Mouse (Mus musculus) ES-CJ7 (cell line): ENCODE measurements at regions not wholly inside any gene's neighbourhood (a gene's known extent, or its start where the extent isn't known, plus 50 kb on each side); places are given as distances from the start of the nearest gene placed in this dataset.

Source experiments
- DNase-seq: peaks from one replicate; pipeline ENCODE4 v3.0.0; 2011; ENCODE audit warnings: low read depth, low spot score

DNA sequence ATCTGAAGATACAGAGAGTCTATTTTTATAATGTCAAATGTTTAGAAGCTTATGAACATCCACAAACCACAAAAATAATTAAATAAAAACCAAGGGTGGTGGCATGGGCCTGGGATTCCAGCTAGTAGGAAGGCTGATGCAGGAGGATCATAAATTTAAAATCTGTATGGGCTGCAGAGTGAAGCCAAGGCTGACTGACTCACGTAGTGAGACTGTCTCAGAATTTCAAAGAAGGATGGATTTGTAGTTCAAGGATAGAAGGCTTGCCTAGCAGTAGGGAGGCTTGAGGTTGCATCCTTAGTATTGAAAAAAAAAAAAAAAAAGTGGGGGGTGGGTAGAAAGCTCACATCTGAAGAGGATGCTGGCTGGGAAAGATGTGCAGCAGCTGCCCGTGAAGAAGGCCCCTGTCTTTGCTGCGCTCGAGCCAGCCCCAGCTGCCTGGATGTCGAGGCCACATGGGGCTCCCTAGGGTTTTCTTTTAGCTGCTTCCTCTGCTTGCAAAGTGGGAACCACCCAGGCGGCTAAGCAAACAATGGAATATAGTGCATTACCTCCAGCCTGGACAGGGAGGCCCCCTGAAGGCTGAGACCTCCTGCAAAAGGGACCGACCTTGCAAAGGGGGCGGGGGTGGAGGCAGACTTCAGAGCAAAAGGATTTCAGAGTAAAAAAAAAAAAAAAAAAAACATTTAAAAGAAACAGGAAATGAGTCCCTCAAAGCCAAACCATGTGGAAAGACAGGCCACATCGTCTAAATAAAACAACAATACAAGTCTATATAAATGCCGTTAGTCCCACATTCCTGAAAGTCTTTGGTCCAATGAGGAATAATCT lies 101.3 kb downstream of the Tmco5 start:
- DNase-seq, result peak; percentile 91

- peak; percentile 62 for DNase-seq
Measured at GRCm38 (mm10) chr2:116980692-116981091, 102.2 kb downstream of the Tmco5 start.

- DNase-seq, result no peak
Measured at GRCm38 (mm10) chr2:116983351-116983750, 104.9 kb downstream of the Tmco5 start.

DNA sequence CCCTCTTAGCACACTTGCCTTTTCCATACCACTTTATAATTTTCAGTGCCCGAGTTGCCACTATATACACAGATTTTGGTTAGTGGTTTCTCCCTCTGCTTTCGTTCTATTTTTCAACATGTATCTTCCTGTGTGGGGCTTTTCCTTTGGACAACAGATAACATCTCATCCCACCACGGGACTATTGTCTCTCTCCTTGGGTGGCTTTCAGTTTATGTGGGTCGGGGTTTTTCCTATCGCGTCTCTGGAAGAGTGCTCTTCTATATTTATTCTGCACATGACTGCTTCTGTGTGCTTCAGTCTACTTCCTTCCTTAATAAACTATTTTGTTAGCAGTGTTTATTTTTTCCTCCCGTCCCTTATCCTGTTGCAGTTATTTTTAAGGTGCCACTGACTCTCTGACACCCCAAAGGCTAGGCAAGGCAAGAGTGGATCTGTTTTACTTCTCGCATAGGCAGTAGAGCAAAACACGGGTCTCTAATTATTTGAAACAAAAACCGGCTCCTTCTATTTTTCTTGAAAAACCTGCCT lies 105.4 kb downstream of the Tmco5 start:
- DNase-seq, result no peak

DNA sequence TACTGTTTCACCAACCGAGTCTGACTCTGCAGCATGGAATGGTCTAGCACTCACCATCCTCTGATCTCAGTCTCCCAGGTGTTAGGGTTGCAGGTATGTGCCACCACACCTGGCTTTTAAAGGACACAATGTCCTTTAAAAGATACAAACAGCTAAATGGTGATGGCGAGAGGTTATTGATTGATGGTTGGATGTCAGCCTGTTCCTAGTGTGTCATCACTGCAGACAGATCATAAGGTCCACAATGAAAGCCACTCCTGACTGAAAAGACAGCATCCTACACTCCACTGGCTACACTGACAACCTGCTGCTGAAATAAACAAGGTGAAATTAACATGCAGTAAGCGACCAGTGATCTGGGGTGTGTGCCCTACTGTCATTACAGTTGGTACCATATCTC lies 106.1 kb downstream of the Tmco5 start:
- DNase-seq, result no peak

DNA sequence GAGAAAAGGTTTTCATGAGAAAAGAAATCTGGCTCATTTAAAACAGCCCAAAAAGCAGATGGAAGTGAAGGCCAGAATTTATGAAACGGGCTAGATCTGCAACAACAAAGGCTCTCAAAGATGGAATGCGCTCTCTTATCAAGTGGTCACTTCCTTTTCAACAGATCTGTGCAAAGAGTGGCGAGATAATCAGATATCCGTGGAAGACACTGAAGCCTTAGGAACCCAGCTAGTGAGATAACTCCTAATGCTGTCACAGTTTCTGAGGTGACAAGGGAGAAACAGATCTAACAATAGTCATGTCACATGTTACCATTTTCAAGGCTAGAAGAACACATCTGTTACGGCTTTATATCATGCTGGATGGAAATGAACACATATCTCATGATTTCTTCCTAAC lies 107.1 kb downstream of the Tmco5 start:
- no peak for DNase-seq

DNA sequence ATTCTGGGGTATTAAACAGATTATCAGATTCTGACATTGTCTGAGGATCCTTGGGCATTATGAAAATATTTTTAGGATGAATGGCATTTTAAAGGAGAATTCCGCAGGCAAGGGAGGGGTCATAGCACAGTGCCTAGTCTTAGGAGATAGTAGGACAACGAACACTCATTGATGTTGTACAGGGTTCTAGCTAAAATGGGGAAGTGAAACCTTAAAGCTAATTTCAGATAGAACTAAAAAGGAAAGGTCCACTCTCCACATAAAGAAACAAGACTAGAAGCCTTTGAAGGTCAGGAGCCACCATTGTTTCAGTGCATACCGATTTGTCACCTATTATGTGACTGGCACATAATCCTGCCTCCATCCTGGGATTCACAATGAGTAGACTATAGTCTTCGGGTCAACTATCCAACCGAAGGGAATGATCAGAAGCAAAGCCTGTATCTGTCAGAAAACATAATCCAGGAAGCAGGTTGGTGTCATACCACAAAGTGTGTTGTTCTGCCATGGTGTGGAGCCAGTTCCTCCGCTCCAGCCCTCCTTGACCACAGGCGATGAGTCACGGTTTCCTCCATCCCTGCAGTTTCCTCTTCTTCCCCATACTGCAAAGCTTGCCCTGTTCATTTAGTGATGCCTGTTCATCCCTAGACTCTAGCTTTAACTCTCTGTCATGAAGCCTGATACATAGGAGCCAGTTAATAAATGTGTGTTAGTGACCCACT lies 110.6 kb downstream of the Tmco5 start:
- no peak for DNase-seq

- DNase-seq, result no peak
Measured at GRCm38 (mm10) chr2:116990106-116990505, 111.6 kb downstream of the Tmco5 start.

DNA sequence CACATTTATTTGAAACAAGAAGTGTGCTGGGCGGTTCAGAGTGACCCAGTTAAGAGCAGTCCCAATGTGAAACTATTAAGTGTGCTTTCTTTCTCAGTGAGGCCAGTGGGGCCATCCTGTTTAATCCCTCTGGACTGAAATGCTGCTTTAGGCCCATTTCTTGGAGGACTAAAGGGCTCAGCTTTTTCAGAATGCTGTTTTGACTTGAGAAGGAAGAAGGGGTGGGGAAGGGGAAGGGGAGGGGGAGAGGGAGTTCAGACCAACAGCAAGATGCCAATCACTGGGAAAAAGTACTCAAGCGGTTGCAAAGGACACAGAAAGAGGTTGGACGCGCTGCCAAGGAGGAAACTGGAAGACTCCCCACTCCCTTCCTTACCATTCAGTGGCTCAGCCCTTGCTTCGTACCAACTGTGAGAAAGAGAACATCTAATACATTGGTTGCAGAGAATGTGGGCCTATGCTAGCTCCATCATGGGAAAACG lies 113.1 kb downstream of the Tmco5 start:
- no peak for DNase-seq

DNA sequence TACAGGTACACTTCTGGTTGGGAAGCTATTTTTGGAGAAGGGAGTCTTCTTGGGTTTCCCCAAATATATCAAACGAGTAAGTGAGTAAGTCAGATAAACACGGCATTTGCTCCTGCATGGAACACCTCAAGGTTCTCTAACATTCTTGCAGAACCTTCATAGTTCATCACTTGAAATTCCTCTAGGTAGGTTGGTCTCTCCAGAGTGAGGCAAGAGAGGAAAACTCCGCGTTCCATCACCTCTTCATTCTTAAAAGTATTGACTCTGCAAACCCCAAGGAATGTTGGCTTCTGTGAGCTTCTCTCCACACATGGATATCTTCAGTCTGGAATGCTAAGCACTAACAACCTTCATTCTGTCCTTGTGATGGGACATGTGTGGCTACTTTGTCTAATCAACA lies 115.2 kb downstream of the Tmco5 start:
- no peak for DNase-seq

DNA sequence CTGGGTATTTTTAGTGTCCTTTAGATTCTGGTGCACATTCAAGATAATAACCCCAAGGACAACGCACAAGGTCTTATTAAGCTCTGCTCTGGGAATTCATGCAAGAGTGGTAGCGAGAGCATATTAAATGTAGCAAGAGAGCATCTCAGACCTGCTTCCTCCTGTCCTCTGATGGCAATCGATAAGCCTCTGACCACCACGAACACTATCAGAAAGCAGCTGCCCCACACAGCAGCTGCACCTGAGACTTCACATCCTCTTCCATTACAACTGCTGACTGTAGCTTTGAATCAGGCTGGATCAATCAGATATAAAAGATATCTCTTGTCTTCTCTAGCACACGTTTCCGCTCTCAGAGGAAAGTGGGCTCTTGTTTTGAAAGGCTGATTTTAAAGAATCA lies 117.8 kb downstream of the Tmco5 start:
- no peak for DNase-seq

DNA sequence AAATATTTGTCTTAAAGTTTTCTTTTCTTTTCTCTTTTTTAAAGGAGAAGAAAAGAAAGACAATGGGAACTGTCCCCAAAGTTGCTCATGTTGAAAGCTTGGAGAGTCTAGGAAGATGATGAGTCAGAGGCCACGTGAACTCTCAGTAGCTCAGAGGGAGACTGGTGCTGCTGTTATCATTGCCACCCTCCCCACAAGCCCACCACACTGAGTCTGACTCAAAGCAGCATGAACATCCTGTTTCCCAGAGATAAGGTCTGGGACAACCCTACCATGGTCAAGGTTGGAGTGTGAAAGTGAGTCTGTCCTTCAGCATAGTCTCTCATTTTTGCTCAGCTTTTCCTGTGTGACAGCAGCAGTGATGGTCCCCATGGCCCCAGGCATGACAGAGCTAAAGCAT lies 120.3 kb downstream of the Tmco5 start:
- DNase-seq, result no peak

DNA sequence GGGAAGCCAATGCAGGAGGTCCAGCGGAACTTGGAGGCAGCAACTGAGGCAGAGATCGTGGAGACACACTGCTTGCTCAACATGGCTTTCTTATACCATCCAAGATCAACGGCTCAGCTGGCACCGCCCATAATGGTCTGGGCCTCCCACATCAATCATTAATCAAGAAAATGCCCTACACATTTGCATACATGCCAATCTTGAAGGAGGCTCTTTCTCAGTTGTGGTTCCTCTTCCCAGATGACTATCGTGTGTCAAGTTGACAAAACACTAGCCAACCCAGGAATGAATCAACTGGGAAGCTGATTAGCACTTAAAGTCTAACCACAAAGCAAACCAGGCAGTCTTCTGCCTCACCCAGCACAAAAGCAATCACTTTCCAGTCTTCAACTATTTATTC lies 121.1 kb downstream of the Tmco5 start:
- no peak for DNase-seq

DNA sequence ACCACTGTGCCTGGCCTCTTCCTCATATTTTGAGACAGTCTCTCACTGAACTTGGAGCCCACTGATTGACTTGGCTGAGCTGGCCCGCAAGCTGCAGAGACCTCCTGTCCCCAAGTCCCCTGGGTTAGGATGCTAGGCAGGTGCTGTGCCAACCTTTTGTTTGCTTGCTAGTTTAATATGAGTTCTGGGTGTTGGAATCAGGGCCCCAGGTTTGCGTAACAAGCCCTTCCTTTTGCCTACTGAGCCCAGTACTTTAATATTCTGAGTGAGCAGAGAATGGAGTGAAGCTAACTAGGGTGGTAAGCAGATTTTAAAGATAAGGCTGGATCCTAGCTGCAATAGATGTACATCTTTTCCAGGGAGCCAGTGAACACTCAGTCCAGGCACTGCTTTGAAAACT lies 117.2 kb upstream of the Spred1 start:
- no peak for DNase-seq

GRCm38 (mm10) chr2:117006846-117007245 lies 114.3 kb upstream of the Spred1 start:
- DNase-seq, result no peak

DNA sequence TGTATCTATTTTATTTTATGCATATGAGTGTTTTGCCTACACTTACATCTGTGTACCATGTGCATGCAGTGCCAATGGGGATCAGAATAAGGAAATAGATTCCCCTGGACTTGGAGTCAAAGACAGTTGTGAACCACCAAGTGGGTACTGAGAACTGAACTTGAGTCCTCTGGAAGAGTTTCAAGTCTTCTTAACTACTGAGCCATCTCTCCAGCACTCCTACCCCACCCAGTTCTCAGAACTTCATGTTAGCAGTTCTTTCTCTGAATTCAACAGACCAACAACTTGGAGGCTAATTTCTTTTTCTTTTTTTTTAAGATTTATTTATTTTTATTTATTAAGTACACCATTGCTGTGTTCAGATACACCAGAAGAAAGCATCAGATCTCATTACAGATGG lies 112.3 kb upstream of the Spred1 start:
- DNase-seq, result no peak

GRCm38 (mm10) chr2:117010001-117010400 lies 111.2 kb upstream of the Spred1 start:
- DNase-seq, result no peak

DNA sequence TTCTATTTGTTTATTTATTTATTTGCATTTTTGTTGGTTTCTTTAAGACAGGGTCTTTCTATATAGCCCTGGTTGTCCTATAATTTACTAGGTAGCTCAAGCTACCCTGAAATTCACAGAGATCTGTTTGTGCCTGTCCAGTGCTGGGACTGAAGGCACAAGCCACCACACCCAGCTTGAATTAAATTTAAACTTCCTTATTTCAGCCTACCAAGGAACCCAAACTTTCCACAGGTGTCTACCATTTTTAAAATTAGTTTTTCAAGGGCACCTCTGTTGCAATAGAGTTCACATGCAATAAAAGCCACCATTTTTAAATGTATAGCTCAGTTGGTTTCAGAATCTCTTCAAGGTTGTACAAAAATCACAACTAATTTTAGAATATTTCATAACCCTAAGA lies 110.2 kb upstream of the Spred1 start:
- DNase-seq, result no peak

DNA sequence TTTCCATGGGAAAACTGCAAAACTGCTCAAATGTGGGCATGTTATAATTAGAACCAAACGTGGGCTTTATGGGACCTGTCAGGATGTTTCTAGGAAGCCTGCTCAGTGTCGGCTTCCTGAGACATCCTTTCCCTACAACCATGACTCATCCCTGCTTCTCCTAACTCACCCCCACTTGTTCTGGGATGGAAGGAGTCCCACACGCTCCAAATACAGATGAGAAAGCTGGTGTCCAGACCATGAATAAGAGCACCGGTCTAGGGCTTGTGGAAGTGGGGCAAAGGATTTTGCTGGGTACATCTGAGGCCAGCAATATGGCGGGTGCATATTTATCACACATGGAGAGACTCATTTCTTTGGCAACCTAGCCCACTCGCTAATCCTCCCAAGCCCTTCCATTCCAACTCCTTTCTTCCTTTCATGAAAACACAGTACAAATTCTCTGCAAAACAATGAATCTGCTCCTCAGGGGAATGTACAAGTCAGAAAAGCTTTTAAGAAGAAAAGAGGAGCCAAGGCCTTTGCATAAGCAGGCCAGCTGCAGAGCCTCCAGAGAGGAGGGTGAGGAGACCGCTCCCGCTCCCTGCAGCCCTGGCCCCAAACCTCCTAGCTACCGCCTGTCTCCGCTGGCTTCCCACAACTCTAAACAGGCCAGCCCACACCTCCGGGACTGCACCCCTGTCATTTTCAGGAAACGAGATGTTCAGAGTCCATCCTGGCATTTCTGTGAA lies 103.1 kb upstream of the Spred1 start:
- peak; percentile 46 for DNase-seq

- peak; percentile 67 for DNase-seq
Measured at GRCm38 (mm10) chr2:117018917-117019538, 102.1 kb upstream of the Spred1 start.

- DNase-seq, result no peak
Measured at GRCm38 (mm10) chr2:117019552-117019951, 101.6 kb upstream of the Spred1 start.

- DNase-seq, result no peak
Measured at GRCm38 (mm10) chr2:117021787-117022186, 99.4 kb upstream of the Spred1 start.
